Comparison of ENCODE assay signal across 8 mouse cellular contexts in the genomic region with DNA sequence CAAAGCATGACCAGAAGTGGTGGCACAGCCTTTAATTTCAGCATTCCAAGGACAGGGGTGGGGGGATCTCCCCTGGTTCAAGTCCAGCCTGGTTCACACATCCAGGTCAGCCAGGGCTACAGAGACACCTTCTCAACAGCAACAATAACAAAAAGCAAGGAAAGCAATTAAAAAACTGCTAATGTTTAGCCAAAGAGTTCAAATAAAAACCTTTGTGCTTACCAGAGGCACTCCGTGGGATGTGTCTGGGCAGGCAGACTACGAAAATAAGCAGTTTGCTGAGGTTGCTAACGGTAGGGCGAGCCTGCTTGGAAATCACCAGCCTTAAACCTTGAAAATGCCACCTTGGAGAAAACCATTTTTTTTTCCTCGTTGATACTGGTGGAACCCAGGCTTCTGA. TPM values are rescaled to one million over a fixed set of nuclear protein-coding genes. Genes with fewer than 3 reads are reported as not detected.
DNase-seq lines count a peak whose midpoint lies in the region; ATAC-seq lines count a peak whose summit lies in the region.

A gene (plus strand): TSS at position 221 of the 400 bp plus-strand sequence.

- H3K9ac ChIP-seq in forebrain, embryonic 13.5 days: no peak within 1 kb of the TSS
- no peak within 1 kb of the TSS for H3K9ac ChIP-seq in midbrain, embryonic 14.5 days (replicated peaks; ENCODE audit: low read length)

- no peak within 1 kb of the TSS for H3K27ac ChIP-seq in forebrain, embryonic 13.5 days
- H3K27ac ChIP-seq in hindbrain, embryonic 10.5 days: no peak within 1 kb of the TSS
- H3K27ac ChIP-seq in midbrain, embryonic 14.5 days (replicated peaks; ENCODE audit: low read depth, low read length): no peak within 1 kb of the TSS

- H3K9me3 ChIP-seq in forebrain, embryonic 13.5 days (replicated peaks): no peaks in the 10 kb centered on the region
- H3K9me3 ChIP-seq in hindbrain, embryonic 10.5 days: no peaks in the 10 kb centered on the region
- no peaks in the 10 kb centered on the region for H3K9me3 ChIP-seq in midbrain, embryonic 14.5 days (ENCODE audit: control insufficient read depth, low read length)

- no peak for ATAC-seq in forebrain, embryonic 13.5 days
- no peak for ATAC-seq in midbrain, embryonic 14.5 days (ENCODE audit: low FRiP score, low TSS enrichment)

- H3K4me2 ChIP-seq in forebrain, embryonic 13.5 days: no peak within 1 kb of the TSS
- H3K4me2 ChIP-seq in midbrain, embryonic 14.5 days (ENCODE audit: low read length): no peak within 1 kb of the TSS

- H3K27me3 ChIP-seq in forebrain, embryonic 13.5 days: no peaks in the 10 kb centered on the region
- H3K27me3 ChIP-seq in hindbrain, embryonic 10.5 days (ENCODE audit: insufficient read depth, poor library complexity, severe bottlenecking): no peaks in the 10 kb centered on the region
- H3K27me3 ChIP-seq in midbrain, embryonic 14.5 days (ENCODE audit: control insufficient read depth, insufficient read depth, low read length): no peaks in the 10 kb centered on the region

- DNase-seq in urinary bladder, adult 2 months (ENCODE audit: low spot score): no peak
- no peak for DNase-seq in urinary bladder, postnatal 4 days (ENCODE audit: low spot score in 2 of 2)
- DNase-seq in hindbrain, embryonic 10.5 days (ENCODE audit: low spot score): no peak
- DNase-seq in layer of hippocampus, postnatal 25 days (ENCODE audit: extremely low spot score in 1 of 2, low spot score in 1 of 2): no peak
- DNase-seq in midbrain, embryonic 14.5 days: no peak
- no peak for DNase-seq in ovary, postnatal 36 days (ENCODE audit: low spot score)
- no peak for DNase-seq in yolk sac, embryonic 10.5 days (ENCODE audit: low spot score)

- 90% methylated on average over 5 of the region's 5 CpGs for WGBS in forebrain, embryonic 13.5 days
- 86% methylated on average over 5 of the region's 5 CpGs for WGBS in hindbrain, embryonic 10.5 days
- 82% methylated on average over 5 of the region's 5 CpGs for WGBS in midbrain, embryonic 14.5 days

- no peaks in the 10 kb centered on the region for H3K36me3 ChIP-seq in forebrain, embryonic 13.5 days (ENCODE audit: poor library complexity, severe bottlenecking)
- peaks cover 2% of the 10 kb centered on the region; the same call in 1 of the 2 replicates for H3K36me3 ChIP-seq in hindbrain, embryonic 10.5 days
- no peaks in the 10 kb centered on the region for H3K36me3 ChIP-seq in midbrain, embryonic 14.5 days (ENCODE audit: control insufficient read depth, insufficient read depth, low read length)

- H3K4me3 ChIP-seq in forebrain, embryonic 13.5 days: no peak within 1 kb of the TSS
- H3K4me3 ChIP-seq in hindbrain, embryonic 10.5 days: no peak within 1 kb of the TSS
- H3K4me3 ChIP-seq in midbrain, embryonic 14.5 days (replicated peaks; ENCODE audit: low read depth, low read length): no peak within 1 kb of the TSS

- peaks cover 15% of the 10 kb centered on the region for H3K4me1 ChIP-seq in forebrain, embryonic 13.5 days
- H3K4me1 ChIP-seq in hindbrain, embryonic 10.5 days (replicated peaks): peaks cover 13% of the 10 kb centered on the region
- H3K4me1 ChIP-seq in midbrain, embryonic 14.5 days (ENCODE audit: control insufficient read depth, insufficient read depth, low read length): peaks cover 6% of the 10 kb centered on the region; the same call in 1 of the 2 replicates

RNA-seq across cellular contexts. Expression of the gene that starts here (rescaled TPM):
- polyA plus RNA-seq in urinary bladder, adult 2 months (2012; rRNA removed): 69.2 and 82.6 TPM in 2 replicates
- 285 and 304 TPM in 2 replicates for polyA plus RNA-seq in forebrain, embryonic 13.5 days (2015; fragmentation: Nextera tagmentation; extraction: Ambion mirVana)
- 366 and 403 TPM in 2 replicates for polyA plus RNA-seq in hindbrain, embryonic 10.5 days (2016; fragmentation: Nextera tagmentation; extraction: Ambion mirVana)
- total RNA-seq in layer of hippocampus, postnatal 25 days (2021): 10 to 100 TPM; 57.0 to 57.5 TPM
- 165 and 191 TPM in 2 replicates for polyA plus RNA-seq in midbrain, embryonic 14.5 days (2014; fragmentation: Nextera tagmentation; extraction: Ambion mirVana)
